In the genomic region with DNA sequence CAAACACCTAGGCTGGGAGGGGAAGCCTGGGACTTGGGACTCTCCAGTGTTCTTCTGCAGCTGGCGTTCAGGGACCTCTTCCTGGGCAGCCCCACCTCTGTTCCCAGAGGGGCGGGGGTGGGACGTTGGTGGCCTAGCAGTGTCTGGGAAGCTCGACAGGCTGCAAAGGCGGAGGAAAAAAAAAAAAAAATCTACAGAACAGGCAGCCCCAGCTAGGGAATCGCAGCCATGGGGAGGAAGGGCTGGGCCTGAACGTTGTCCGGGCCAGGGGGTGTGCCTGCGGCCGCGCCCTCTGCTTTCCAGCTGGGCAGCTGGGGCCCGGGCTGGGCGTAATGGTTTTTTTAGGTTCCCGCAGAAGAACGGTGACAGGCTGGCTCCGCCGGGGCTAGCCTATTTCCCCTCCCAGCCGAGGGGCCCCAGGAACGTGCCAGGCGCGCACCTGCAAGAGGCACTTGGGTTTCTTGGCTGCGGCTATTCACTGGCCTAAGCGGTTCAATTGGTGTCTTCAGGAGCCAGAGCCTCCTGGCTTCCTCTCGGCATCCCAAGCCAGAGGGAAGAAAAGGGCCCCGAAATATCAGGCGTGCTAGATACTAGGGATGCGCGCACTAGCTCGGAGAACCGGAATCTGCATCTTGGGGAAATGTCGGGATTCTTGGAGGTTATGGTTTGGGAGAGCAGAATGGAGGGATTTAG, we compare ENCODE assay signal across 8 mouse cellular contexts.
DNase-seq lines count a peak whose midpoint lies in the region; ATAC-seq lines count a peak whose summit lies in the region.

No protein-coding gene starts in this region.

- peak overlapping the region; percentile 55 for H3K4me2 ChIP-seq in hindbrain, embryonic 12.5 days (replicated peaks)

- H3K27me3 ChIP-seq in embryonic facial prominence, embryonic 10.5 days (replicated peaks; ENCODE audit: low read depth, poor library complexity, severe bottlenecking), result peaks cover 86% of the 10 kb centered on the region
- H3K27me3 ChIP-seq in hindbrain, embryonic 12.5 days, result peaks cover 69% of the 10 kb centered on the region

- H3K9me3 ChIP-seq in embryonic facial prominence, embryonic 10.5 days, result no peaks in the 10 kb centered on the region
- no peaks in the 10 kb centered on the region for H3K9me3 ChIP-seq in hindbrain, embryonic 12.5 days (replicated peaks)

- peak overlapping the region; percentile 48; the same call in 1 of the 2 replicates for H3K27ac ChIP-seq in embryonic facial prominence, embryonic 10.5 days (replicated peaks)
- H3K27ac ChIP-seq in hindbrain, embryonic 12.5 days, result peak overlapping the region; percentile 79

- under 1% methylated on average over 31 of the region's 31 CpGs for WGBS in embryonic facial prominence, embryonic 10.5 days
- WGBS in hindbrain, embryonic 12.5 days, result under 1% methylated on average over 31 of the region's 31 CpGs

- peak; percentile 36 for DNase-seq in gastrocnemius, postnatal 10 days
- no peak for DNase-seq in gastrocnemius, postnatal 36 days
- DNase-seq in embryonic facial prominence, embryonic 10.5 days (ENCODE audit: low spot score), result peak; percentile 63
- DNase-seq in lung, postnatal 10 days, result peak; percentile 63
- no peak for DNase-seq in cerebellum, adult 11 months
- DNase-seq in left cerebral cortex, postnatal 25 days (ENCODE audit: low spot score in 2 of 2), result no peak
- DNase-seq in spleen, postnatal 4 days (ENCODE audit: low spot score in 2 of 2), result no peak

- ATAC-seq in hindbrain, embryonic 12.5 days (ENCODE audit: low FRiP score), result no peak

- H3K9ac ChIP-seq in hindbrain, embryonic 12.5 days, result peak overlapping the region; percentile 58

- intact Hi-C loops in gastrocnemius, postnatal 36 days (cut with DNase I), result loop anchor here (5.0 kb wide), 1 partner anchor 186 kb away; no protein-coding TSS in a partner anchor
- intact Hi-C loops in left cerebral cortex, postnatal 25 days (cut with DNase I), result loop anchor here (5.0 kb wide), 2 partner anchors 556 to 749 kb away; no protein-coding TSS in a partner anchor

- H3K4me3 ChIP-seq in embryonic facial prominence, embryonic 10.5 days, result peak overlapping the region; percentile 47
- peak overlapping the region; percentile 28 for H3K4me3 ChIP-seq in hindbrain, embryonic 12.5 days

- H3K4me1 ChIP-seq in embryonic facial prominence, embryonic 10.5 days, result peaks cover 92% of the 10 kb centered on the region
- peaks cover 62% of the 10 kb centered on the region for H3K4me1 ChIP-seq in hindbrain, embryonic 12.5 days

- no peaks in the 10 kb centered on the region for H3K36me3 ChIP-seq in embryonic facial prominence, embryonic 10.5 days (replicated peaks)
- H3K36me3 ChIP-seq in hindbrain, embryonic 12.5 days, result no peaks in the 10 kb centered on the region

Comparison
In these comparisons a context has a peak if more than half of its experiments do, and no peak if none do; other contexts are left out.
1. DNase-seq: peak in gastrocnemius, postnatal 10 days (single experiment), embryonic facial prominence, embryonic 10.5 days (single experiment) and lung, postnatal 10 days (single experiment); none in gastrocnemius, postnatal 36 days (0 of 2), cerebellum, adult 11 months (single experiment), left cerebral cortex, postnatal 25 days (0 of 2) and spleen, postnatal 4 days (0 of 2).